Mouse (Mus musculus) ovary, adult 18-20 months (tissue): ENCODE measurements around the gene Arhgef7.

Experiments
- DNase-seq: peaks from one replicate; pipeline ENCODE4 v3.0.0; 2022; ENCODE audit warnings: low spot score, mixed read lengths

The Arhgef7 gene

DNA sequence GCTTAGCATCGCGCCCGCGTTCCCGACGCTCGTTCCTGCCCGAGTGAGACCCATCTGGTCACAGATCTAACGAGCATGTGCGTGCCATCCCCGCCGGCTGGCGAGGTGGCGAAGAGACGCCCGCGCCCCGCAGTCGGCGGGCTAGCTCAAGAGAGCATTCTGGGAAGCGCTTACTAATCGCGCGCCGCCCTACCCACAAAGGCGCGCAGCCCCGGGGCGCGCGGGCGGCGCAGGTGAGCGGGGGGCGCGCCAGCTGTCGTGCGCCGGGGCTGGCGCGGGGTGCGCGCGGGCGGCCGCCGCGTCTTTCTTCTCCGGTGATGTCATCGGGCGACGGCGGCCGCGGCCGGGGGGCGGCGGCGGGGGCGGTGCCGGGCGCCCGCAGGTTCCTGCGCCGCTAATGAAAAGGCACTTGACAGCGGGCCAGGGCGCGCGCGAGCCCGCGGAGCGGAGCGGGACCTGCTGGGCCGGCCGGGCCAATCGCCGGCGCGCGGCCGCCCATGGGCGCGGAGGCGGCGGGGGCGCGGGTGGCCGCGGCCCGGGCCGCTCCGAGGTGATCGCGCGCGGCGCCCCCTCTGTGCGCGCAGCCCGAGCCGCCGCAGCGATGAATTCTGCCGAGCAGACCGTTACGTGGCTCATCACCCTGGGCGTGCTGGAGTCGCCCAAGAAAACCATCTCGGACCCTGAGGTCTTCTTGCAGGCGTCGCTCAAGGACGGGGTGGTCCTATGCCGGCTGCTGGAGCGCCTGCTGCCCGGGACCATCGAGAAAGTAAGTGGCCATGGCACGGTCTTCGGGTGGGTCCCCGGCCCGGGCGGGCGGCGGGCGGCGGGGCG lies at the start of gene Arhgef7:
TSS of gene Arhgef7 (plus strand) at position 71 of the 831 bp plus-strand sequence.
- no peak for DNase-seq

DNA sequence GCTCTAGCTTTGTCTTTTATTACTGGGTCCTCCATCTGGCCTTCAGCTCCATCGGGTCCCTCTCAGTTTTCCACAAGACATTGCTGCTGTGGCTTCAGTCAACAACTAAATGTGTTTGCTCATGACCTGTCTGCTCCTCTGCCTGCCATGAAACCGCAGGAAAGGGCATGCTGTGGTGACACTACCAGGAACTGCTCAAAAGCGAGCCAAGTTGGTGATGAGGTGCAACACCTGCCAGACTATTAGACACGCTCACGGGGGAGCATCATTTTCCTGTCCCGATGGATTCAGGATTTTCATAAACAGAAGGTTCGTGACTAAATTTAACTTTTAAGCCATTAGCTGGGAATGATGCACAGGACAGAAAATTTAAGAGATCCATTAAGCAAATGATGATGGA lies 43.0 kb upstream of the Arhgef7 start:
- DNase-seq = no peak

DNA sequence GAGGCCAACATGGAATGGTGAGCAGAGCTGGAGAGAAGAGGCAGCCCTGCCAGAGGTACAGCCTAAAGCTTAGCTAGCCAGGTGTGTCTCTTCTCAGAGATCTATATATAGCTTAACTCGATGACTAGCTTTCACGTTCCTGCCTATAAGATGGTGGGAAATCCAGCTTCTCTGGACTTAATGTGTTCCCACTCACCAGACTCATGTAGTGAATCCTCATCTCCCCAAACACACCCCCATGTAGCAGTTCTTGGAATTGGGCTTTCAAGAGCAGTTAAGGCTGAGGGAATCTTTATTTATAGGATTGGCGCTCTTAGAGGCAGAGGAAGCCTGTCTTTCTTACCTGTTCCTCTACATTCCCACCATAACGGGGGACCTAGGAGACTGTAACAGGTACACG lies 40.3 kb upstream of the Arhgef7 start:
- no peak for DNase-seq

DNA sequence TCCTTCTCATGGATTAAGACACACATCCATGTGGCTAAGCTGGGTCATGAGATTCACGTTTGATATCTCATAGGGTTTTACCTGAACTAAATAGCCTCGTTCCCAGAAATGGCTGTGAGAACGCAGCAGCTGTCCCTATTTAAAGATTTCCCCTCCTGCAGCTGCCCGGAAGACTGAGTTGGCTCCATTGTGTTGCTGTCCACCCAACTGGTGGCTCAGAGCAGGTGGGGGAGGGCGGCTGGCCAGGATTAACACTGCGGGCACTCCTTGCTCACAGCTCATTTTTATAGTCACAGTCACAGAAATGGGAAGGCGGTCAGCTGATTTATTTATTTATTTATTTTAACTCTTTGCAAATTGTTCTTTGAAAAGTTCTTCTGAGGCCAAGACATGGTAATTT lies 37.6 kb upstream of the Arhgef7 start:
- no peak for DNase-seq

GRCm38 (mm10) chr8:11691284-11691683 lies 36.2 kb upstream of the Arhgef7 start:
- no peak for DNase-seq

DNA sequence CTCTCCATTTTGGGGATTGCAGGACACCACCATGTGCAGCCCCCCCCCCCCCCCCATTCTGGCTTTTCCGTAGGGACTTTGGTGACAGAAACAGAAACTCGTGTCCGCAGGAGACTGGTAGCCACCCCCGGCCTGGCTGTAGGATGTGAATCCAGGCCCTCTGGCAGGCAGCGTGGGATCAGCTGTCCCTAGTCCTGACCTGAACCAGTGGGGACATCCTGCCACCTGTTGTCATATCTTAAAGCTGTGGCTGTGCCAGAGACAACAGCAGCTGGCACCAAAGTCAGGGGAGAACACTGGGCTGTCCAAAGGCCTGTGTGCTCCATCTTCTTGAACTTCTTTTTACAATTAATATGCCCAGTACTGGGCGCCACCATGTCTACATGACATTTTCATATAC lies 35.8 kb upstream of the Arhgef7 start:
- DNase-seq = no peak

DNA sequence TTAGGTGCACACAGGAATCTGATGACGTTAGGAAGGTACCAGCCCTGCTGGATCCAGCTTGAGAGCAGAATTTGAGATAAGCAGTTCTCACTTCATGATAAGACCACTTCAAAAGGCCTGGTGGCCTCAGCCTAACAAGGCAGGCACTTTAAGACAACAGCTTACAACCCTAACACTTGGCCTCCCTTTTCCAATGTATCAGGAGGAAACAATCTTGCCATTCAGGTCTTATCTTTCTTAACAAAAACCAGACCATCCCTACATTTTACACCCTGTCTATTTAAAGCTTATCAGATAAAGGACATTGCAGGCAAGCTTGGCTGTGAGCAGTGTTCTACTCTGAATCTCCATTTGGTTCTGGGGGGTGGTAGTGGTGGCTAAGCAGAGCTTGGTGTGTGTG lies 35.1 kb upstream of the Arhgef7 start:
- no peak for DNase-seq

DNA sequence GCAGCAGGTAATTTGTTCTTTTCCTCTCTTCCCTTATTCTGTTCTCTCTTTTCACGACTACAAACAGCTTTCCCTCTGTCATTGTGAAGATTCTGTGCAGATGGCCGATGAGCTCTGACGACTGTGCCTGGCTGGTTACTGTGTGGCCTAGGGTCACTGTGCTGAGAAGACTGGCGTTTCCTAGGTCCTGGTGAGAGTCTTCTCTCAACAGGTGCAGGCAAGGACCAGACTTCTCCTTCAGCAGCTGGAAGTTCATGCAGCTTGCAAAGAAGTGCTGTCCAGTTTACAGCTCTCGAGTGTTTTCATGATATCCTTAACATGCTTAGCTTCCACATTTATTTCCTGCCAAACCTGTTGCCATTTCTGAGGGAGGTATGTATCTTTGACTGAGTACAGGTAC lies 33.5 kb upstream of the Arhgef7 start:
- no peak for DNase-seq

- DNase-seq = no peak
Measured at GRCm38 (mm10) chr8:11696176-11696575, 31.3 kb upstream of the Arhgef7 start.

- no peak for DNase-seq
Measured at GRCm38 (mm10) chr8:11697467-11697866, 30.1 kb upstream of the Arhgef7 start.

- no peak for DNase-seq
Measured at GRCm38 (mm10) chr8:11699442-11700001, 28.0 kb upstream of the Arhgef7 start.

DNA sequence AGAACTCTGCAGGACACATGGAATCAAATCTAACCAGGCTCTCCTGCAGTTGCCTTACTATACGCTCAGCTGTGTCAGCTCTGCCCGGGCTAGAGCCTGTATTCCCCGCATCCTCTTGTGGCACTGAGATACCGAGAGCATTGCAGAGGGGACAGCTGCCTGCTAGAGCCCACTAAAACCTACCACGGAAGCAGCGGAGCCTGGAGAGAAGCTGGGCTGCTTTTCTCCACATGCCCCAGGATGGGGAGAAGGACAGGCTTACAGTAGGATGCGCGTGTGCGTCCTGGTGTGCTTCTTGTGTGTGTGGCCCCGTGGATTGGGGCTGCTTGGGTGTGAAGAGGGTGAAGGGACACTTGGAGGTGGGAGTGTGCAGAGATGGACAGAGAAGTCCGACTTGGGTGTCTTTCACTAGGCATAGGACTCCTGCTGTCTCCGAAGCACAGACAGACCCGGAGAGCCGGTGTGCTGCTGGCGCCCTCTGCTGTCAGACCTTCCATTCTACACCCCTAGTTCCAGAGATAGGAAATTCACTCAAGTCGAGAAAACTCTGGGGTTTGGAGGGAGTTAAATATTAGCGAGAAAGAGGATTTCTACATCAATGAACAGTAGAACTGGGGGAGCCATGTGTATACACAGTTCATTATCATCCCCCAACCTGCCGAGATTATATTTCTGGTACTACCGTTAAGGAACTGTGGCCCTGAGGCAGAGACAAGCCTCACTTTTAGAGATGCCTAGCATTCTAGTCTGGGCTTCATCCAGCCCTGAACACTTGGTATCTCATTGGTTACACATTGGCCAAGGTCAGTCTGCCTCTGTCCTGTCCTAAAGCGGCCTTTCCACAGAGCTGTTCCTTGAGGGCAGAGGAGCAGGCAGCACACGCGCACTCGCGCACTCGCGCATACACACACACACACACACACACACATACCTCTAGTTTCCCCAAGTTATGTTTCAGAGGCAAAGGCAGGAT lies 27.2 kb upstream of the Arhgef7 start:
- peak; percentile 59 for DNase-seq

DNA sequence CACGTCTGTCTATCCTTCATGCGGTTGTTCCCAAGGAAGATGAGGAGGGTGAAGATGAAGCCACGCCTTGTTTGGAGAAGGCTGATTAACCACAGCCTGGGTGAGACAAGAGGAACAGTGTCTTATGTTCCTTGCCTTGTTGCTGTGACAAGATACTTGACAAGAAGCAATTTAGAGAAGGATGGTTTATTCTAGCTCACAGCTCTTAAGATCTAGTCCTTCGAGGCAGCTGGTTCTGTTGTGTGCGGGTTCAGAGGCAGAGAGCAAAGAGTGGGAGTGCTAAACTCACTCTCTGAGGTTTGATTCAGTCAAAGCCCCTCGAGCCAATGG lies 26.5 kb upstream of the Arhgef7 start, which contains the start of gene 1700016D06Rik:
TSS of gene 1700016D06Rik (minus strand) at position 31 of the 330 bp plus-strand sequence.
- DNase-seq = no peak

GRCm38 (mm10) chr8:11701428-11701827 lies 26.1 kb upstream of the Arhgef7 start:
- no peak for DNase-seq

- no peak for DNase-seq
Measured at GRCm38 (mm10) chr8:11703789-11704188, 23.7 kb upstream of the Arhgef7 start.

- DNase-seq = no peak
Measured at GRCm38 (mm10) chr8:11704716-11705420, 22.7 kb upstream of the Arhgef7 start.

GRCm38 (mm10) chr8:11705818-11706217 lies 21.7 kb upstream of the Arhgef7 start:
- no peak for DNase-seq

DNA sequence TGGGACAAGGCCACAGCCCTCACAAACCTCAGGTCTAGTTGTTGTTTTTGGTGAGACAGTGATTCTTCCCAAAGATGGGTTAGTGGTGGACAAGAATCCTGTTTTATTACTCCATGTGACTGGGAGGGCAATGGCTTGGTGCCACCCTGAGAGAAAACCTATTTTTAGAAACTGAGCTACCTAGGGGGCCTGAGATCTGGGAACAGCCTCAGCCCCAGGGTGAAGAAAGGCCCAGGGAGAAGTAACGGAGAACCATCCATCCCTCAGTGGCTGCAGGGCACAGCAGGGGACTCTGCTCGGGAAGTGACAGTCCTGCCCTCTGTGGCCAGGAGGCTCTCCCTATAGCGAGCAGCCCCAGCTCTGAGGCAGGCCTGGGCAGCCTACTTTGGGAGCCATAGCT lies 19.8 kb upstream of the Arhgef7 start:
- no peak for DNase-seq

DNA sequence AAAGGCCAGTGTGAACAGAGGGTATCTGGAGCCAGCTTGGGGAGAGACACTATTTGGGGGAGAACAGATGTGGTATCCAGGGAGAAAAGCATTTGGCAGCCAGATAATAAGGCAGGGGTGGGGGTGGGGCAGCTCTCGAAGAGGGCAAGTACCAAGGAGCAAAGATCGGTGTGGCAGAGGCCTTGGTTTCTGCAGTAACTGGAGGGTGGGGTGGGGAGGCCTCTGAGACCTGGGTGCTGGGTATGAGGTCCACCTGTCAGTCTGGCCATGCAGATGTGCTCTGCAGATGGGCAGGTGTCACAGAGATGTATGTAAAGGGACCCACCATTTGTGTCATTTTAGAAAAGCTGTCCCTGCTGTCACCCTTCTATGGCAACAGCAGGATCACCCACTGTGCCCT lies 18.7 kb upstream of the Arhgef7 start:
- DNase-seq = no peak

- DNase-seq = no peak
Measured at GRCm38 (mm10) chr8:11709542-11709941, 18.0 kb upstream of the Arhgef7 start.

- DNase-seq = no peak
Measured at GRCm38 (mm10) chr8:11710415-11710814, 17.1 kb upstream of the Arhgef7 start.

DNA sequence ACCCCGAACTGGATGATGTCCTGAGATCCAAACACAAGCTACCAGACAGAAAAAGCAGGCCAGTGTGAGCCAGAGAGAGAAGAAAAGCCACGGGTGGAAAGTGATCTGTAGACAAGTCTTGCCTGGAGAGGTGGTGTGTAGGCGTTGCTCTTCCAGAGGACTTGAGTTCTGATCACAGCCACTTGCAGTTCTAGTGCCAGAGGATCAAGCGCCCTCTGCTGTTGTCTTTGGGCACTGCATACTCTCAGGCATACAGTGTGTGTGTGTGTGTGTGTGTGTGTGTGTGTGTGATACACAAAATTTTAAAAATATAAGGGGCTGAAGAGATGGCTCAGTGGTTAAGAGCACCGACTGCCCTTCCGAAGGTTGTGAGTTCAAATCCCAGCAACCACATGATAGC lies 15.3 kb upstream of the Arhgef7 start:
- no peak for DNase-seq
